Mouse (Mus musculus) liver, embryonic 16.5 days (tissue): ENCODE measurements around the gene Fgl2. TPM values are rescaled to one million over a fixed set of nuclear protein-coding genes. Genes with fewer than 3 reads are reported as not detected.

Experiments
- ATAC-seq: fragments of 200-750 bp; cut with Nextera tagmentation; 2 replicates; pipeline ENCODE4 v1.8.0; 2017; ENCODE audit warnings: low read depth, mild to moderate bottlenecking, moderate number of reproducible peaks, moderate library complexity
- H3K27ac ChIP-seq: fragments of 300-500 bp; sonication (generic); 2 replicates; pipeline ENCODE4 v1.5.1; 2014; ENCODE audit warnings: mild to moderate bottlenecking, low read length
- H3K27me3 ChIP-seq: fragments of 300-500 bp; sonication (generic); 2 replicates; pipeline ENCODE4 v1.6.1; 2014; ENCODE audit warnings: low read depth, low read length, mixed read lengths; ENCODE audit not compliant: control insufficient read depth, insufficient read depth
- H3K36me3 ChIP-seq: fragments of 300-500 bp; sonication (generic); 2 replicates; pipeline ENCODE4 v1.6.1; 2014; ENCODE audit warnings: mild to moderate bottlenecking; ENCODE audit not compliant: control insufficient read depth, insufficient read depth
- H3K4me1 ChIP-seq: fragments of 300-500 bp; sonication (generic); 2 replicates; pipeline ENCODE4 v1.6.1; 2014; ENCODE audit warnings: low read depth, low read length, mixed read lengths; ENCODE audit not compliant: control insufficient read depth
- H3K4me2 ChIP-seq: fragments of 300-500 bp; sonication (generic); 2 replicates; pipeline ENCODE4 v1.6.1; 2014; ENCODE audit warnings: low read depth, low read length, mixed read lengths
- H3K4me3 ChIP-seq: fragments of 300-500 bp; sonication (generic); 2 replicates; pipeline ENCODE4 v1.5.1; 2014; ENCODE audit warnings: low read depth, mild to moderate bottlenecking, low read length
- H3K9ac ChIP-seq: fragments of 300-500 bp; sonication (generic); 2 replicates; pipeline ENCODE4 v1.6.1; 2014; ENCODE audit warnings: low read depth, low read length
- H3K9me3 ChIP-seq: fragments of 300-500 bp; sonication (generic); replicated peaks from 2 replicates; pipeline ENCODE4 v1.6.1; 2016; ENCODE audit warnings: low read length; ENCODE audit not compliant: control insufficient read depth
- WGBS: fragments of 180-500 bp; shearing (Covaris S2); extraction: QIAGEN DNeasy Blood & Tissue Kit; methylation state at CpG from one replicate; pipeline ENCODE4 v1.1.7; 2014; ENCODE audit not compliant: insufficient replicate concordance; 5-methylcytosine and 5-hydroxymethylcytosine counted together
- polyA plus RNA-seq: library from polyadenylated mRNA; unstranded; fragments of >200 nt; fragmentation: Nextera tagmentation; extraction: Ambion mirVana; gene quantifications from 2 replicates; pipeline ENCODE4 v1.2.1, GENCODE M21; 2015

Fgl2 gene
- polyA plus RNA-seq, 1 experiment from 2014 or later = 2.7 TPM

DNA sequence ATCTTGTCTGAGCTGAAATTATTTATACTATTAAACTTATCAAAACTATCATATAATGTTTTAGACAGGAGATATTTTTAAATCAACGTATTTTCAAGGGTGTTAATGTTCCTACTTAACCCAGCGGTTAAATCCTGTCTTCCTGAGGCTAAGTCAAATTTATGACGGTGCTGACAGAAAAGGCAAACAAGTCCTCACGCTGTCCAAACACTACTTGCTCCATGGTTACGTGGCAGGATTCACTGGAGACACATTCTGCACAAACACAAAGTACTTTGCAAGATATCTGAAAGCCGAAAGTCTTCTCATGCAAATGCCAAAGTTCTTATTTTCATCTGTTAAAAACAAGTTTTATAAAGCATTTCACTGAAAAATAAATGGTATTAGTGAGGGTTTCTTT is 9.5 kb downstream of the Fgl2 start:
- no peak for ATAC-seq
- Histone ChIP-seq H3K4me2 (no peak overlapping the region), H3K27ac (no peak overlapping the region), H3K4me3 (no peak overlapping the region), H3K9me3 (no peaks in the 10 kb centered on the region), H3K4me1 (no peaks in the 10 kb centered on the region), H3K27me3 (no peaks in the 10 kb centered on the region), H3K36me3 (no peaks in the 10 kb centered on the region), H3K9ac (no peak overlapping the region)
- 57% methylated on average over 6 of the region's 6 CpGs for WGBS

GRCm38 (mm10) chr5:21382678-21383077 is 10.2 kb downstream of the Fgl2 start:
- 49% methylated on average over 6 of the region's 6 CpGs for WGBS
- Histone ChIP-seq H3K36me3 (no peaks in the 10 kb centered on the region), H3K27me3 (no peaks in the 10 kb centered on the region), H3K27ac (no peak overlapping the region), H3K9ac (no peak overlapping the region), H3K9me3 (no peaks in the 10 kb centered on the region), H3K4me2 (no peak overlapping the region), H3K4me1 (no peaks in the 10 kb centered on the region), H3K4me3 (no peak overlapping the region)
- no peak for ATAC-seq

DNA sequence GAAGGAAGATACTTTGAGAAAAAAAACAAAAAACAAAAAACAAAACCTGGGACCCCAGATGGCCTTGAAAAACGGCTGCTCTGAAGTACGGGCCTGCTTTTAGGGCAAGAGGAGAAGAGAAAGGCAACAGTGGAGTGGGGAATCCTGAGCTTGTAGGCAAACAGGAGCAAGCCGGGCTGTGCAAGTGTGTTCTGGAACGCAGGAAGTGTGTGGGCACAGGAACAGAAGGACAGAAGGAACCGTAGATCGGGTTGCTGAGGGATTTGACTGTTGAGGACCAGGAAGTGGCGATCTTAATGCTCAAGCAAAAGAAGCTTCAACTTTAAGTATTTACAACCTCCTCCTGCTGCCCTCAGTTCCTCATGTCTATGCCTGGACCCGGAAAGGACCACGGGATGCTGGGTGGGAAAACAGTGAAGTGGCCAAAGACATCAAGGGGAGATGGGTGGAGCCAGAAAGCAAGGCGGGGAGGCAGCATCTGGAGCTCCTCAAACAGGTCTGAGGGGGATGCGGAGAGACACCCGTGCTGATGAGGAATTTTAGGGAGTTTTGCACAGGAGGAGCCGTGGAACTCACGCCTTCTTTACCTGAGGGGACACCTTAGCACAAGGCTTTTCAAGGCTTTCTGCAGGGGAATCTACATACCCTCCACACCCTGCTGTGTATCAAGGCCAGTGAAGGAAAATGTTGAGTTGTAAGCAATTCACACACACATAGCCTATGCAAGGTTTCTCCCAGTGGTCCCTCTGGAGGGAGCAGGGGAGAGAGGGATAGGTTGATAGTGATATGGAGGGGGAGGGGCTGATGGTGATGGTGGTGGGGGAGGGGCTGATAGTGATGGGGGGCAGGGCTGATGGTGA is 11.2 kb downstream of the Fgl2 start:
- H3K27me3 ChIP-seq = no peaks in the 10 kb centered on the region
- H3K9me3 ChIP-seq = no peaks in the 10 kb centered on the region
- no peak overlapping the region for H3K27ac ChIP-seq
- H3K4me2 ChIP-seq = no peak overlapping the region
- ATAC-seq = no peak
- no peaks in the 10 kb centered on the region for H3K4me1 ChIP-seq
- H3K4me3 ChIP-seq = no peak overlapping the region
- no peaks in the 10 kb centered on the region for H3K36me3 ChIP-seq
- 26% methylated on average over 14 of the region's 14 CpGs for WGBS
- no peak overlapping the region for H3K9ac ChIP-seq

GRCm38 (mm10) chr5:21384252-21384960 is 12.0 kb downstream of the Fgl2 start:
- H3K4me2 ChIP-seq = no peak overlapping the region
- ATAC-seq = no peak
- no peak overlapping the region for H3K4me3 ChIP-seq
- WGBS = 49% methylated on average over 13 of the region's 13 CpGs
- H3K9ac ChIP-seq = no peak overlapping the region
- no peaks in the 10 kb centered on the region for H3K27me3 ChIP-seq
- no peaks in the 10 kb centered on the region for H3K9me3 ChIP-seq
- no peaks in the 10 kb centered on the region for H3K4me1 ChIP-seq
- H3K36me3 ChIP-seq = no peaks in the 10 kb centered on the region
- H3K27ac ChIP-seq = no peak overlapping the region

DNA sequence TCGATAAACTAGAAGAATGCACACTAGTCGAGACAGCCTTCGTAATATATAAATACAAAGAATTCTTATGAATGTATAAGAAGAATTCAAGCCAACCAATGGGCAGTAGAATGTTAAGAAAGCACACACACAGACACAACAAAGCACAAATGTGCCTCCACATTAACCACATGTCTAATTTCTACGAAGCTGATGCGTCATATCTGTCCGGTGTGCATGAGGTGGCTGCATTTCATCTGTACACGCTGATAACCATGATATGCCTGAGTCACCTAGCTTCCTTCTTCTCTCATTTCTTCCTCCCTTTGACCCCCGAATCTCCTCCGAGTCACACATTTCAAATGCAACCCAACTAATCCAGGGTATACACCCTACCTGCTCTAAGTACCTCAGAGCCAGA is 12.5 kb downstream of the Fgl2 start:
- H3K9me3 ChIP-seq = no peaks in the 10 kb centered on the region
- H3K36me3 ChIP-seq = no peaks in the 10 kb centered on the region
- H3K9ac ChIP-seq = no peak overlapping the region
- H3K4me3 ChIP-seq = no peak overlapping the region
- no peak for ATAC-seq
- no peaks in the 10 kb centered on the region for H3K27me3 ChIP-seq
- 47% methylated on average over 9 of the region's 9 CpGs for WGBS
- no peaks in the 10 kb centered on the region for H3K4me1 ChIP-seq
- H3K27ac ChIP-seq = no peak overlapping the region
- H3K4me2 ChIP-seq = no peak overlapping the region

GRCm38 (mm10) chr5:21386432-21386831 is 14.0 kb downstream of the Fgl2 start:
- ATAC-seq = no peak
- Histone ChIP-seq H3K9ac (no peak overlapping the region), H3K4me2 (no peak overlapping the region), H3K4me3 (no peak overlapping the region), H3K27ac (no peak overlapping the region), H3K27me3 (no peaks in the 10 kb centered on the region), H3K4me1 (no peaks in the 10 kb centered on the region), H3K9me3 (no peaks in the 10 kb centered on the region), H3K36me3 (no peaks in the 10 kb centered on the region)
- 39% methylated on average over 4 of the region's 4 CpGs for WGBS

DNA sequence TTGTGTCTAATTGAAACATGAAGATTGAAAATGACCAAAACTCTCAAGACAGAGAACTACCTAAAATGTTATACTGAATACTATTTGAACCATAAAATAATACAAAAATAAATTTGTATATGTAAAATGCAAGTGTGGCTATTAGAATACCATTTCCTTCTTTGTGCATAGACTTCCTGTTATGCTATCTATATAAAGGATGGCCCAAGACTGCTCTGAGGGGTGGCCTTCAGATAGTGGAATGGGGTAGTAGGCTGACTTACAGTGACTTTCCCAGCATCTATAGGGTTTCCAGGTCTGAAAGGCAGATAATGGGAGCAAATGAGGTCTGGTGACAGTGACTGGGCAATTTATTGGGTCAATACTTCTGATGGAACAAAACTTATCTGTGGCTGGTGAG is 14.9 kb downstream of the Fgl2 start:
- no peak for ATAC-seq
- Histone ChIP-seq H3K4me2 (no peak overlapping the region), H3K9me3 (no peaks in the 10 kb centered on the region), H3K27me3 (no peaks in the 10 kb centered on the region), H3K4me3 (no peak overlapping the region), H3K27ac (no peak overlapping the region), H3K9ac (no peak overlapping the region), H3K36me3 (no peaks in the 10 kb centered on the region), H3K4me1 (no peaks in the 10 kb centered on the region; the same call in 1 of the 2 replicates)

DNA sequence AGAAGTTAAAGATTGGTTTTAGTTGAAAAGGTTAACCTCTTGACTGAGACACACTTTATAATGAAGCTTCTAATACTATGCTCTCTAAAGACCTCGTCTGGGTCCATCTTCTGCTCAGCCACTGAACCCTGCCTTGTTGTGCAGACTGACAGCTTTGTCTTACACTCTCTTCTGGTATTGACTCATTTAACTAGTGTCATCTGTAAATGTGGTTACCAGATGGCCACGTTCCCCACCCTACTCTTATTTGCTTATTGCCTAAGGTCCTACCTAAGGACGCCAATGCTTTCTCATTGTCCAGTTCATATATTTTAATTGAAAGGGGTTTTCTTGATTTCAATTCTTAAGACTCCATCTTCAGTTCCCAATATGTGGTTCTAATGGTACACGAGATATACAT is 16.4 kb downstream of the Fgl2 start:
- no peaks in the 10 kb centered on the region; the same call in 1 of the 2 replicates for H3K4me1 ChIP-seq
- no peak overlapping the region for H3K9ac ChIP-seq
- H3K27me3 ChIP-seq = no peaks in the 10 kb centered on the region
- 47% methylated on average over 4 of the region's 4 CpGs for WGBS
- ATAC-seq = no peak
- no peak overlapping the region for H3K4me3 ChIP-seq
- H3K4me2 ChIP-seq = no peak overlapping the region
- H3K36me3 ChIP-seq = no peaks in the 10 kb centered on the region
- H3K27ac ChIP-seq = no peak overlapping the region
- no peaks in the 10 kb centered on the region for H3K9me3 ChIP-seq
